Comparison of ENCODE assay signal across 25 mouse cellular contexts in genomic region chr6:125360846-125361245, GRCm38 (mm10). TPM values are rescaled to one million over a fixed set of nuclear protein-coding genes. Genes with fewer than 3 reads are reported as not detected.
DNase-seq lines count a peak whose midpoint lies in the region; ATAC-seq lines count a peak whose summit lies in the region.
"Had no signal": no experiment of that assay in that cellular context is flagged by ENCODE, and none has a peak within 500 bp of the region (broad histone marks: within the 10 kb centered on the region; RNA-seq: fewer than 3 reads in every experiment).

No protein-coding gene starts in this region.

- H3K4me1 ChIP-seq in heart, embryonic 12.5 days (replicated peaks): peaks cover 40% of the 10 kb centered on the region
- H3K4me1 ChIP-seq in midbrain, embryonic 15.5 days: peaks cover 28% of the 10 kb centered on the region
- peaks cover 9% of the 10 kb centered on the region for H3K4me1 ChIP-seq in midbrain, embryonic 11.5 days (ENCODE audit: control insufficient read depth, insufficient read depth, low read length)

- 0 out of 2 replicates have a peak overlapping the region, but pooled peaks have one; percentile 4 for H3K9ac ChIP-seq in heart, embryonic 12.5 days
- no peak overlapping the region for H3K9ac ChIP-seq in midbrain, embryonic 15.5 days
- H3K9ac ChIP-seq in midbrain, embryonic 11.5 days (ENCODE audit: low read length): no peak overlapping the region
- H3K9ac ChIP-seq: heart, embryonic 15.5 days; limb, embryonic 15.5 days; liver, embryonic 14.5 days; lung, embryonic 14.5 days had no signal

- no peak overlapping the region for H3K4me2 ChIP-seq in heart, embryonic 12.5 days
- H3K4me2 ChIP-seq in midbrain, embryonic 15.5 days: peak overlapping the region; percentile 64
- H3K4me2 ChIP-seq in midbrain, embryonic 11.5 days: no peak overlapping the region
- H3K4me2 ChIP-seq: heart, embryonic 15.5 days; limb, embryonic 15.5 days; lung, embryonic 14.5 days had no signal

- H3K4me3 ChIP-seq in heart, embryonic 12.5 days: no peak overlapping the region
- no peak overlapping the region for H3K4me3 ChIP-seq in midbrain, embryonic 15.5 days
- no peak overlapping the region for H3K4me3 ChIP-seq in midbrain, embryonic 11.5 days (ENCODE audit: low read depth, low read length)
- H3K4me3 ChIP-seq: heart, embryonic 15.5 days; left cerebral cortex, adult 2 months; limb, embryonic 15.5 days had no signal

- 68% methylated on average over 9 of the region's 9 CpGs for WGBS in heart, embryonic 12.5 days
- 50% methylated on average over 9 of the region's 9 CpGs for WGBS in midbrain, embryonic 15.5 days
- 48% methylated on average over 9 of the region's 9 CpGs for WGBS in midbrain, embryonic 11.5 days

- peaks cover 56% of the 10 kb centered on the region for H3K27me3 ChIP-seq in heart, embryonic 12.5 days (replicated peaks)
- H3K27me3 ChIP-seq in midbrain, embryonic 15.5 days (replicated peaks): peaks cover 44% of the 10 kb centered on the region
- H3K27me3 ChIP-seq in midbrain, embryonic 11.5 days (ENCODE audit: control insufficient read depth, insufficient read depth, low read length): peaks cover 30% of the 10 kb centered on the region
- H3K27me3 ChIP-seq in splenic B cell, adult 2 months (ENCODE audit: control insufficient read depth, insufficient read depth, low read length, poor library complexity, severe bottlenecking): no peaks in the 10 kb centered on the region; the same call in 1 of the 2 replicates

- no peak for ATAC-seq in heart, embryonic 12.5 days (ENCODE audit: insufficient number of reproducible peaks, low FRiP score)
- no peak for ATAC-seq in midbrain, embryonic 15.5 days (replicated peaks)
- no peak for ATAC-seq in midbrain, embryonic 11.5 days (ENCODE audit: low FRiP score)
- ATAC-seq: inflammation-experienced regulatory T-cells, adult 6 months had no signal

- DNase-seq in heart, postnatal 4 days: no peak
- DNase-seq in midbrain, embryonic 11.5 days (ENCODE audit: low spot score, missing footprints): no peak
- DNase-seq in ZHBTc4 (ENCODE audit: low read depth, low spot score): peak; percentile 49
- peak; percentile 77 for DNase-seq in splenic B cell, adult 2 months (ENCODE audit: low read depth, low spot score)
- DNase-seq in kidney, postnatal 4 days: no peak
- no peak for DNase-seq in cerebellum, adult 9-10 months
- DNase-seq: cerebellum, adult 11-12 months; cerebellum, postnatal 25 days; gastrocnemius, postnatal 36 days; heart, postnatal 36 days; kidney, adult 2 months; lung, embryonic 14.5 days; thymus, postnatal 25 days had no signal

- H3K36me3 ChIP-seq in heart, embryonic 12.5 days: peaks cover 55% of the 10 kb centered on the region
- H3K36me3 ChIP-seq in midbrain, embryonic 15.5 days (replicated peaks): no peaks in the 10 kb centered on the region
- H3K36me3 ChIP-seq in midbrain, embryonic 11.5 days (ENCODE audit: control insufficient read depth, insufficient read depth, low read length): no peaks in the 10 kb centered on the region
- H3K36me3 ChIP-seq in splenic B cell, adult 2 months (ENCODE audit: control insufficient read depth, insufficient read depth, low read length, poor library complexity, severe bottlenecking): no peaks in the 10 kb centered on the region

- H3K9me3 ChIP-seq in heart, embryonic 12.5 days (replicated peaks): peaks cover 2% of the 10 kb centered on the region
- H3K9me3 ChIP-seq in midbrain, embryonic 15.5 days: no peaks in the 10 kb centered on the region
- no peaks in the 10 kb centered on the region for H3K9me3 ChIP-seq in midbrain, embryonic 11.5 days (ENCODE audit: control insufficient read depth, low read length)
- H3K9me3 ChIP-seq: heart, embryonic 15.5 days; limb, embryonic 15.5 days had no signal

- no peak overlapping the region for H3K27ac ChIP-seq in heart, embryonic 12.5 days (ENCODE audit: poor library complexity, severe bottlenecking)
- H3K27ac ChIP-seq in midbrain, embryonic 15.5 days: no peak overlapping the region
- no peak overlapping the region for H3K27ac ChIP-seq in midbrain, embryonic 11.5 days (ENCODE audit: low read depth, low read length)
- H3K27ac ChIP-seq: heart, embryonic 15.5 days; kidney, postnatal 0 days; left cerebral cortex, adult 2 months; limb, embryonic 15.5 days; liver, embryonic 14.5 days had no signal

RNA-seq across cellular contexts. Expression of gene Tnfrsf1a, which starts 11.7 kb away (rescaled TPM):
- polyA plus RNA-seq in heart, embryonic 12.5 days (2016; fragmentation: Nextera tagmentation; extraction: Ambion mirVana): 37.2 and 37.9 TPM in 2 replicates
- total RNA-seq in heart, postnatal 4 days (2021): 10 to 100 TPM; 63.3 to 65.2 TPM
- 11.6 and 14.6 TPM in 2 replicates for polyA plus RNA-seq in midbrain, embryonic 15.5 days (2015; fragmentation: Nextera tagmentation; extraction: Ambion mirVana)
- 19.0 and 19.2 TPM in 2 replicates for polyA plus RNA-seq in midbrain, embryonic 11.5 days (2014; fragmentation: Nextera tagmentation; extraction: Ambion mirVana)

RNA-seq across cellular contexts. Expression of gene Plekhg6, which starts 19.7 kb away (rescaled TPM):
- not detected in 2 replicates for polyA plus RNA-seq in heart, embryonic 12.5 days (2016; fragmentation: Nextera tagmentation; extraction: Ambion mirVana)
- not detected for total RNA-seq in heart, postnatal 4 days (2021)
- polyA plus RNA-seq in midbrain, embryonic 15.5 days (2015; fragmentation: Nextera tagmentation; extraction: Ambion mirVana): 0.23 and 0.32 TPM in 2 replicates
- polyA plus RNA-seq in midbrain, embryonic 11.5 days (2014; fragmentation: Nextera tagmentation; extraction: Ambion mirVana): not detected in 2 replicates
- total RNA-seq: gastrocnemius, adult 18-20 months; gastrocnemius, postnatal 36 days; heart, postnatal 36 days; left cerebral cortex, postnatal 4 days; megakaryocyte, adult 5-6 weeks had no signal
- polyA plus RNA-seq: inflammation-experienced regulatory T-cells, adult 6 months; spleen, adult 2 months had no signal

RNA-seq across cellular contexts. Expression of gene Scnn1a, which starts 40.4 kb away (rescaled TPM):
- 0.70 and 0.80 TPM in 2 replicates for polyA plus RNA-seq in heart, embryonic 12.5 days (2016; fragmentation: Nextera tagmentation; extraction: Ambion mirVana)
- 1 to 10 TPM in 1 of 2 experiments, under 1 TPM in 1; 0.83 to 1.1 TPM for total RNA-seq in heart, postnatal 4 days (2021)
- polyA plus RNA-seq in midbrain, embryonic 15.5 days (2015; fragmentation: Nextera tagmentation; extraction: Ambion mirVana): 0.70 and 0.72 TPM in 2 replicates
- 0.33 and 0.77 TPM in 2 replicates for polyA plus RNA-seq in midbrain, embryonic 11.5 days (2014; fragmentation: Nextera tagmentation; extraction: Ambion mirVana)
- polyA plus RNA-seq: inflammation-experienced regulatory T-cells, adult 6 months had no signal

RNA-seq across cellular contexts. Expression of gene Ltbr, which starts 47.2 kb away (rescaled TPM):
- 40.9 and 41.2 TPM in 2 replicates for polyA plus RNA-seq in heart, embryonic 12.5 days (2016; fragmentation: Nextera tagmentation; extraction: Ambion mirVana)
- total RNA-seq in heart, postnatal 4 days (2021): 10 to 100 TPM; 49.2 to 53.7 TPM
- 14.2 and 16.4 TPM in 2 replicates for polyA plus RNA-seq in midbrain, embryonic 15.5 days (2015; fragmentation: Nextera tagmentation; extraction: Ambion mirVana)
- polyA plus RNA-seq in midbrain, embryonic 11.5 days (2014; fragmentation: Nextera tagmentation; extraction: Ambion mirVana): 18.0 and 19.7 TPM in 2 replicates

Comparison
In these comparisons a context has a peak if more than half of its experiments do, and no peak if none do; other contexts are left out.
1. DNase-seq: peak in ZHBTc4 (single experiment) and splenic B cell, adult 2 months (single experiment); none in heart, postnatal 4 days (single experiment), midbrain, embryonic 11.5 days (single experiment), kidney, postnatal 4 days (0 of 2) and cerebellum, adult 9-10 months (single experiment).